Mouse (Mus musculus): ENCODE results near the gene Dusp23.

Gene Dusp23

GRCm38 (mm10) chr1:172623599-172623998 lies 9.2 kb downstream of the Dusp23 start:
- no peak for DNase-seq (ENCODE audit: low spot score in 2 of 2)

GRCm38 (mm10) chr1:172619235-172619634 lies 13.5 kb downstream of the Dusp23 start:
- DNase-seq (ENCODE audit: low spot score in 2 of 2): peak; percentile 52 to 57

GRCm38 (mm10) chr1:172618141-172618540 lies 14.6 kb downstream of the Dusp23 start:
- no peak for DNase-seq (ENCODE audit: low spot score in 2 of 2)

GRCm38 (mm10) chr1:172617365-172618076 lies 15.2 kb downstream of the Dusp23 start:
- no peak for DNase-seq (ENCODE audit: low spot score in 2 of 2)

- DNase-seq (ENCODE audit: low spot score in 2 of 2): no peak
These were observed 16.0 kb downstream of the Dusp23 start for GRCm38 (mm10) chr1:172616537-172617300.

GRCm38 (mm10) chr1:172615412-172615811 lies 17.4 kb downstream of the Dusp23 start:
- DNase-seq (ENCODE audit: low spot score in 2 of 2): no peak

- no peak for DNase-seq (ENCODE audit: low spot score in 2 of 2)
These were observed 18.1 kb downstream of the Dusp23 start for GRCm38 (mm10) chr1:172614654-172615053.

GRCm38 (mm10) chr1:172612745-172613144 lies 20.0 kb downstream of the Dusp23 start:
- no peak for DNase-seq (ENCODE audit: low spot score in 2 of 2)

- DNase-seq (ENCODE audit: low spot score in 2 of 2): no peak
These were observed 21.5 kb downstream of the Dusp23 start for GRCm38 (mm10) chr1:172611304-172611703.

- DNase-seq (ENCODE audit: low spot score in 2 of 2): no peak
These were observed 30.4 kb downstream of the Dusp23 start, which contains the start of gene Fcrl6 for GRCm38 (mm10) chr1:172602326-172602725. Fcrl6 (minus strand) TSS chr1:172602551.

- DNase-seq (ENCODE audit: low spot score in 2 of 2): no peak
These were observed 38.3 kb downstream of the Dusp23 start for GRCm38 (mm10) chr1:172594495-172594894.

GRCm38 (mm10) chr1:172593956-172594355 lies 38.8 kb downstream of the Dusp23 start:
- no peak for DNase-seq (ENCODE audit: low spot score in 2 of 2)

- no peak for DNase-seq (ENCODE audit: low spot score in 2 of 2)
These were observed 39.4 kb downstream of the Dusp23 start for GRCm38 (mm10) chr1:172593321-172593720.

GRCm38 (mm10) chr1:172590385-172590784 lies 42.4 kb downstream of the Dusp23 start, which contains the start of gene Slamf8:
Slamf8 (minus strand) TSS chr1:172590568.
- DNase-seq (ENCODE audit: low spot score in 2 of 2): no peak

GRCm38 (mm10) chr1:172585612-172586567 lies 46.9 kb downstream of the Dusp23 start:
- no peak for DNase-seq (ENCODE audit: low spot score in 2 of 2)

GRCm38 (mm10) chr1:172585026-172585425 lies 47.7 kb downstream of the Dusp23 start:
- no peak for DNase-seq (ENCODE audit: low spot score in 2 of 2)

GRCm38 (mm10) chr1:172584271-172584670 lies 48.5 kb downstream of the Dusp23 start:
- no peak for DNase-seq (ENCODE audit: low spot score in 2 of 2)

- DNase-seq (ENCODE audit: low spot score in 2 of 2): no peak
These were observed 50.3 kb downstream of the Dusp23 start for GRCm38 (mm10) chr1:172582436-172582835.
